Comparison of ENCODE assay signal across 10 mouse cellular contexts in genomic region chr4:142193780-142194179, GRCm38 (mm10). TPM values are rescaled to one million over a fixed set of nuclear protein-coding genes. Genes with fewer than 3 reads are reported as not detected.
DNase-seq lines count a peak whose midpoint lies in the region; ATAC-seq and TF ChIP-seq lines count a peak whose summit lies in the region.
"Had no signal": no experiment of that assay in that cellular context is flagged by ENCODE, and none has a peak within 500 bp of the region (broad histone marks: within the 10 kb centered on the region; RNA-seq: fewer than 3 reads in every experiment).

No protein-coding gene starts in this region.

- peak; percentile 75 for ATAC-seq in intestine, postnatal 0 days
- 0 out of 2 replicates have a peak, but pooled peaks have one; percentile 37 for ATAC-seq in limb, embryonic 13.5 days (ENCODE audit: low FRiP score, low read depth)

- H3K9ac ChIP-seq in intestine, postnatal 0 days (ENCODE audit: low read depth, low read length) = peak overlapping the region; percentile 11; the same call in 1 of the 2 replicates
- H3K9ac ChIP-seq in limb, embryonic 13.5 days = no peak overlapping the region

- no peaks in the 10 kb centered on the region for H3K36me3 ChIP-seq in intestine, postnatal 0 days (ENCODE audit: control insufficient read depth, insufficient read depth)
- H3K36me3 ChIP-seq in limb, embryonic 13.5 days = 0 out of 2 replicates have a peak, but pooled peaks cover 4% of the 10 kb centered on the region

- DNase-seq in urinary bladder, postnatal 14 days (ENCODE audit: low spot score) = peak; percentile 68
- no peak for DNase-seq in urinary bladder, postnatal 10 days (ENCODE audit: low spot score)
- DNase-seq in embryo, embryonic 11 days = no peak
- DNase-seq in adrenal gland, adult 8-10 months = no peak
- DNase-seq in retina, embryonic 14.5 days (ENCODE audit: low spot score) = no peak
- DNase-seq: retina, postnatal 1 day; thymus, postnatal 36 days had no signal

- H3K9me3 ChIP-seq in intestine, postnatal 0 days (ENCODE audit: control insufficient read depth) = no peaks in the 10 kb centered on the region
- H3K9me3 ChIP-seq in limb, embryonic 13.5 days = no peaks in the 10 kb centered on the region

- no peaks in the 10 kb centered on the region for H3K4me1 ChIP-seq in intestine, postnatal 0 days (replicated peaks; ENCODE audit: control insufficient read depth, insufficient read depth, low read length)
- peaks cover 13% of the 10 kb centered on the region for H3K4me1 ChIP-seq in limb, embryonic 13.5 days

- H3K4me2 ChIP-seq in intestine, postnatal 0 days (replicated peaks; ENCODE audit: low read depth) = no peak overlapping the region
- no peak overlapping the region for H3K4me2 ChIP-seq in limb, embryonic 13.5 days (replicated peaks)
- H3K4me2 ChIP-seq: midbrain, embryonic 11.5 days had no signal

- H3K4me3 ChIP-seq in intestine, postnatal 0 days (ENCODE audit: low read depth, low read length) = no peak overlapping the region
- H3K4me3 ChIP-seq in limb, embryonic 13.5 days = no peak overlapping the region

- TF ChIP-seq CTCF in intestine, postnatal 0 days (IDR thresholded peaks at IDR 0.05; ENCODE audit: low read depth) = no peak

- no peaks in the 10 kb centered on the region for H3K27me3 ChIP-seq in intestine, postnatal 0 days (replicated peaks; ENCODE audit: control insufficient read depth, insufficient read depth, low read length)
- no peaks in the 10 kb centered on the region for H3K27me3 ChIP-seq in limb, embryonic 13.5 days

- no peak overlapping the region for H3K27ac ChIP-seq in intestine, postnatal 0 days (ENCODE audit: low read depth, low read length)
- peak overlapping the region; percentile 10; the same call in 1 of the 2 replicates for H3K27ac ChIP-seq in limb, embryonic 13.5 days

- 46% methylated on average over 6 of the region's 7 CpGs for WGBS in intestine, postnatal 0 days
- 66% methylated on average over 7 of the region's 7 CpGs for WGBS in limb, embryonic 13.5 days

RNA-seq across cellular contexts. Expression of gene Kazn, which starts 45.4 kb away (rescaled TPM):
- polyA plus RNA-seq in intestine, postnatal 0 days (2015; fragmentation: Nextera tagmentation; extraction: Ambion mirVana) = 17.5 and 20.2 TPM in 2 replicates
- 14.4 and 15.3 TPM in 2 replicates for polyA plus RNA-seq in limb, embryonic 13.5 days (2015; fragmentation: Nextera tagmentation; extraction: Ambion mirVana)
- 10 to 100 TPM; 27.4 to 46.1 (median 31.9) TPM for total RNA-seq in adrenal gland, adult 8-10 months (2022)
